Mouse (Mus musculus): ENCODE results near the gene Cnot6. TPM values are rescaled to one million over a fixed set of nuclear protein-coding genes. Genes with fewer than 3 reads are reported as not detected.

Cnot6 gene
- polyA plus RNA-seq, 1 experiment from 2014 or later = 42.4 TPM

GRCm38 (mm10) chr11:49621953-49622352 lies 90.6 kb downstream of the Cnot6 start:
- no peak overlapping the region for H3K9ac ChIP-seq (ENCODE audit: low read length)
- ATAC-seq (ENCODE audit: insufficient number of reproducible peaks, insufficient read depth, low FRiP score, low read depth) = no peak
- 54% methylated on average over 5 of the region's 5 CpGs for WGBS
- H3K27ac ChIP-seq (replicated peaks in 1 of 2; ENCODE audit: control insufficient read depth in 1 of 2, insufficient read depth in 1 of 2, low read depth in 2 of 2, low read length in 2 of 2) = no peak overlapping the region
- no peak overlapping the region for H3K4me2 ChIP-seq (ENCODE audit: low read length)
- H3K9me3 ChIP-seq (ENCODE audit: control insufficient read depth, low read length) = no peaks in the 10 kb centered on the region
- H3K36me3 ChIP-seq (ENCODE audit: control insufficient read depth, insufficient read depth, low read length) = peaks cover 4% of the 10 kb centered on the region; the same call in 1 of the 2 replicates
- peaks cover 0 to 2% of the 10 kb centered on the region in 2 experiments; a peak in 1 of 4 replicates for H3K4me1 ChIP-seq (ENCODE audit: control insufficient read depth in 2 of 2, insufficient read depth in 2 of 2, low read length in 2 of 2)
- no peaks in the 10 kb centered on the region for H3K27me3 ChIP-seq (ENCODE audit: control insufficient read depth, insufficient read depth, low read length)
- H3K4me3 ChIP-seq (ENCODE audit: control insufficient read depth in 1 of 2, insufficient read depth in 1 of 2, low read depth in 1 of 2, low read length in 2 of 2) = no peak overlapping the region

Other genes starting within 250 kb of the Cnot6 start
- gene Olfr1386, start 247.7 kb downstream of the Cnot6 start, polyA plus RNA-seq (2014; fragmentation: Nextera tagmentation; extraction: Ambion mirVana) = not detected in 2 replicates
- gene Olfr1385, start 223.7 kb downstream of the Cnot6 start, polyA plus RNA-seq (2014; fragmentation: Nextera tagmentation; extraction: Ambion mirVana) = not detected in 2 replicates
- not detected in 2 replicates for gene Olfr1384, start 206.0 kb downstream of the Cnot6 start, polyA plus RNA-seq (2014; fragmentation: Nextera tagmentation; extraction: Ambion mirVana)
- not detected in 2 replicates for gene Olfr1383, start 193.1 kb downstream of the Cnot6 start, polyA plus RNA-seq (2014; fragmentation: Nextera tagmentation; extraction: Ambion mirVana)
- not detected in 2 replicates for gene Olfr1382, start 184.5 kb downstream of the Cnot6 start, polyA plus RNA-seq (2014; fragmentation: Nextera tagmentation; extraction: Ambion mirVana)
- gene Olfr1381, start 169.3 kb downstream of the Cnot6 start, polyA plus RNA-seq (2014; fragmentation: Nextera tagmentation; extraction: Ambion mirVana) = not detected in 2 replicates
- gene Olfr1380, start 155.8 kb downstream of the Cnot6 start, polyA plus RNA-seq (2014; fragmentation: Nextera tagmentation; extraction: Ambion mirVana) = not detected in 2 replicates
- gene Flt4, start 103.5 kb downstream of the Cnot6 start, polyA plus RNA-seq (2014; fragmentation: Nextera tagmentation; extraction: Ambion mirVana) = 9.3 and 10.0 TPM in 2 replicates
- gene Scgb3a1, start 49.1 kb downstream of the Cnot6 start, polyA plus RNA-seq (2014; fragmentation: Nextera tagmentation; extraction: Ambion mirVana) = 0.78 and 1.1 TPM in 2 replicates
- 7.8 and 8.5 TPM in 2 replicates for gene Gfpt2, start 81.5 kb upstream of the Cnot6 start, polyA plus RNA-seq (2014; fragmentation: Nextera tagmentation; extraction: Ambion mirVana)
- 39.1 and 39.2 TPM in 2 replicates for gene Mapk9, start 134.0 kb upstream of the Cnot6 start, polyA plus RNA-seq (2014; fragmentation: Nextera tagmentation; extraction: Ambion mirVana)
- gene Rasgef1c, start 189.1 kb upstream of the Cnot6 start, polyA plus RNA-seq (2014; fragmentation: Nextera tagmentation; extraction: Ambion mirVana) = 0.28 TPM in 1 of 2 replicates, not detected in the other